ENCODE assay signal across 12 mouse cellular contexts in genomic region chr12:76444359-76444772, GRCm38 (mm10). TPM values are rescaled to one million over a fixed set of nuclear protein-coding genes. Genes with fewer than 3 reads are reported as not detected.
DNase-seq lines count a peak whose midpoint lies in the region; ATAC-seq and TF ChIP-seq lines count a peak whose summit lies in the region.
"Had no signal": no experiment of that assay in that cellular context is flagged by ENCODE, and none has a peak within 500 bp of the region (broad histone marks: within the 10 kb centered on the region; RNA-seq: fewer than 3 reads in every experiment).

No protein-coding gene starts in this region.

- H3K4me2 ChIP-seq in hindbrain, embryonic 13.5 days: no peak overlapping the region
- no peak overlapping the region; the same call in 1 of the 2 replicates for H3K4me2 ChIP-seq in kidney, embryonic 14.5 days (replicated peaks; ENCODE audit: low read depth, low read length)
- H3K4me2 ChIP-seq: neural tube, embryonic 13.5 days; stomach, embryonic 15.5 days had no signal

- no peaks in the 10 kb centered on the region for H3K9me3 ChIP-seq in hindbrain, embryonic 10.5 days
- no peaks in the 10 kb centered on the region for H3K9me3 ChIP-seq in hindbrain, embryonic 13.5 days
- no peaks in the 10 kb centered on the region for H3K9me3 ChIP-seq in kidney, embryonic 14.5 days (ENCODE audit: control insufficient read depth, low read length)
- H3K9me3 ChIP-seq: neural tube, embryonic 13.5 days; stomach, embryonic 15.5 days had no signal

- H3K4me3 ChIP-seq in hindbrain, embryonic 10.5 days: 0 out of 2 replicates have a peak overlapping the region, but pooled peaks have one; percentile 2
- no peak overlapping the region for H3K4me3 ChIP-seq in hindbrain, embryonic 13.5 days
- H3K4me3 ChIP-seq in kidney, embryonic 14.5 days (ENCODE audit: low read length): peak overlapping the region; percentile 12
- H3K4me3 ChIP-seq in left cerebral cortex, adult 2 months: no peak overlapping the region
- H3K4me3 ChIP-seq: neural tube, embryonic 13.5 days; stomach, embryonic 15.5 days had no signal

- 0 out of 2 replicates have a peak overlapping the region, but pooled peaks have one; percentile 12 for H3K27ac ChIP-seq in hindbrain, embryonic 10.5 days
- no peak overlapping the region for H3K27ac ChIP-seq in hindbrain, embryonic 13.5 days
- H3K27ac ChIP-seq in kidney, embryonic 14.5 days (ENCODE audit: low read depth, low read length): 0 out of 2 replicates have a peak overlapping the region, but pooled peaks have one; percentile 44
- H3K27ac ChIP-seq in left cerebral cortex, adult 2 months: no peak overlapping the region
- H3K27ac ChIP-seq: neural tube, embryonic 13.5 days; stomach, embryonic 15.5 days had no signal

- no peaks in the 10 kb centered on the region for H3K36me3 ChIP-seq in hindbrain, embryonic 10.5 days
- H3K36me3 ChIP-seq in hindbrain, embryonic 13.5 days: no peaks in the 10 kb centered on the region
- no peaks in the 10 kb centered on the region for H3K36me3 ChIP-seq in kidney, embryonic 14.5 days (ENCODE audit: control insufficient read depth, insufficient read depth, low read length)
- H3K36me3 ChIP-seq: neural tube, embryonic 13.5 days; stomach, embryonic 15.5 days had no signal

- no peak overlapping the region for H3K9ac ChIP-seq in hindbrain, embryonic 13.5 days
- no peak overlapping the region for H3K9ac ChIP-seq in kidney, embryonic 14.5 days (ENCODE audit: low read depth, low read length)
- H3K9ac ChIP-seq: neural tube, embryonic 13.5 days; stomach, embryonic 15.5 days had no signal

- H3K27me3 ChIP-seq in hindbrain, embryonic 10.5 days (ENCODE audit: insufficient read depth, poor library complexity, severe bottlenecking): no peaks in the 10 kb centered on the region
- no peaks in the 10 kb centered on the region for H3K27me3 ChIP-seq in hindbrain, embryonic 13.5 days
- no peaks in the 10 kb centered on the region for H3K27me3 ChIP-seq in kidney, embryonic 14.5 days (ENCODE audit: control insufficient read depth, insufficient read depth, low read length)
- H3K27me3 ChIP-seq: neural tube, embryonic 13.5 days; stomach, embryonic 15.5 days had no signal

- intact Hi-C loops in left cerebral cortex, adult 2 months (cut with DNase I): no loop called here

- no peaks in the 10 kb centered on the region for H3K4me1 ChIP-seq in hindbrain, embryonic 10.5 days (replicated peaks)
- H3K4me1 ChIP-seq in hindbrain, embryonic 13.5 days (replicated peaks): no peaks in the 10 kb centered on the region
- H3K4me1 ChIP-seq in kidney, embryonic 14.5 days (ENCODE audit: control insufficient read depth, insufficient read depth, low read length): peaks cover 4% of the 10 kb centered on the region; the same call in 1 of the 2 replicates
- H3K4me1 ChIP-seq: neural tube, embryonic 13.5 days; stomach, embryonic 15.5 days had no signal

- no peak for ATAC-seq in hindbrain, embryonic 13.5 days (ENCODE audit: low FRiP score)
- peak; percentile 58 for ATAC-seq in kidney, embryonic 14.5 days (ENCODE audit: low FRiP score, low TSS enrichment)
- 0 out of 2 replicates have a peak, but pooled peaks have one; percentile 26 for ATAC-seq in megakaryocyte-erythroid progenitor cell, adult 5-6 weeks (replicated peaks; ENCODE audit: low FRiP score, low TSS enrichment, poor library complexity, severe bottlenecking)
- ATAC-seq in erythroid progenitor cell, adult 5-6 weeks (replicated peaks; ENCODE audit: low FRiP score, poor library complexity, severe bottlenecking): no peak
- ATAC-seq: forebrain, embryonic 14.5 days had no signal

- no peak for TF ChIP-seq CTCF in left cerebral cortex, adult 2 months (IDR thresholded peaks at IDR 0.05)

- WGBS in hindbrain, embryonic 10.5 days: 56% methylated on average over 10 of the region's 10 CpGs
- WGBS in hindbrain, embryonic 13.5 days: 67% methylated on average over 10 of the region's 10 CpGs
- 32% methylated on average over 10 of the region's 10 CpGs for WGBS in kidney, embryonic 14.5 days

- DNase-seq in hindbrain, embryonic 10.5 days (ENCODE audit: low spot score): no peak
- peak; percentile 92 for DNase-seq in R1 (ENCODE audit: low read depth, low spot score)
- no peak for DNase-seq in ovary, postnatal 36 days (ENCODE audit: low spot score)
- DNase-seq in left cerebral cortex, adult 2 months (ENCODE audit: extremely low spot score in 1 of 2, low spot score in 2 of 2): no peak
- DNase-seq: cerebellum, adult 11-12 months had no signal

RNA-seq across cellular contexts. Expression of gene Ppp1r36, which starts 27.0 kb away (rescaled TPM):
- polyA plus RNA-seq in hindbrain, embryonic 10.5 days (2016; fragmentation: Nextera tagmentation; extraction: Ambion mirVana): 1.1 and 1.5 TPM in 2 replicates
- polyA plus RNA-seq in hindbrain, embryonic 13.5 days (2015; fragmentation: Nextera tagmentation; extraction: Ambion mirVana): 0.84 and 2.2 TPM in 2 replicates
- 3.4 and 3.9 TPM in 2 replicates for polyA plus RNA-seq in kidney, embryonic 14.5 days (2014; fragmentation: Nextera tagmentation; extraction: Ambion mirVana)
- total RNA-seq in megakaryocyte-erythroid progenitor cell, adult 5-6 weeks (2014; fragmentation: Nextera tagmentation): not detected in 2 replicates
- not detected in 2 replicates for total RNA-seq in megakaryocyte-erythroid progenitor cell, adult 5-6 weeks (2017)
- 1 to 10 TPM; 1.1 to 1.4 TPM for total RNA-seq in left cerebral cortex, adult 2 months (2021)
- total RNA-seq in erythroid progenitor cell, adult 5-6 weeks (2015; ENCODE audit: low replicate concordance): not detected in 2 replicates
- not detected in 2 replicates for total RNA-seq in erythroid progenitor cell, adult 5-6 weeks (2017; ENCODE audit: low replicate concordance)

RNA-seq across cellular contexts. Expression of gene Hspa2, which starts 40.4 kb away (rescaled TPM):
- polyA plus RNA-seq in hindbrain, embryonic 10.5 days (2016; fragmentation: Nextera tagmentation; extraction: Ambion mirVana): 9.5 and 9.8 TPM in 2 replicates
- 7.1 and 8.3 TPM in 2 replicates for polyA plus RNA-seq in hindbrain, embryonic 13.5 days (2015; fragmentation: Nextera tagmentation; extraction: Ambion mirVana)
- 5.4 and 7.7 TPM in 2 replicates for polyA plus RNA-seq in kidney, embryonic 14.5 days (2014; fragmentation: Nextera tagmentation; extraction: Ambion mirVana)
- total RNA-seq in megakaryocyte-erythroid progenitor cell, adult 5-6 weeks (2014; fragmentation: Nextera tagmentation): 2.3 and 2.8 TPM in 2 replicates
- 11.6 and 14.6 TPM in 2 replicates for total RNA-seq in megakaryocyte-erythroid progenitor cell, adult 5-6 weeks (2017)
- 10 to 100 TPM; 64.9 to 66.4 TPM for total RNA-seq in left cerebral cortex, adult 2 months (2021)
- 1.7 TPM in 1 of 2 replicates, not detected in the other for total RNA-seq in erythroid progenitor cell, adult 5-6 weeks (2015; ENCODE audit: low replicate concordance)
- total RNA-seq in erythroid progenitor cell, adult 5-6 weeks (2017; ENCODE audit: low replicate concordance): 3.2 and 3.3 TPM in 2 replicates

Comparison
In these comparisons a context has a peak if more than half of its experiments do, and no peak if none do; other contexts are left out.
1. H3K27ac ChIP-seq: peak in hindbrain, embryonic 10.5 days (single experiment) and kidney, embryonic 14.5 days (single experiment); none in hindbrain, embryonic 13.5 days (single experiment) and left cerebral cortex, adult 2 months (single experiment).
2. H3K4me3 ChIP-seq: peak in hindbrain, embryonic 10.5 days (single experiment) and kidney, embryonic 14.5 days (single experiment); none in hindbrain, embryonic 13.5 days (single experiment) and left cerebral cortex, adult 2 months (single experiment).
3. ATAC-seq: peak in kidney, embryonic 14.5 days (single experiment) and megakaryocyte-erythroid progenitor cell, adult 5-6 weeks (single experiment); none in hindbrain, embryonic 13.5 days (single experiment) and erythroid progenitor cell, adult 5-6 weeks (single experiment).
4. RNA of gene Hspa2, which starts 40.4 kb away (total RNA-seq): 64.9 to 66.4 TPM in left cerebral cortex, adult 2 months; 2.3 to 14.6 TPM in megakaryocyte-erythroid progenitor cell, adult 5-6 weeks and 1.7 to 3.3 TPM in erythroid progenitor cell, adult 5-6 weeks; every median in the first group is over 4 times any median in the second.